Mouse (Mus musculus): Measurements from ENCODE around the gene Gprc5c.

Gene Gprc5c

GRCm38 (mm10) chr11:114850452-114851268 is at the start of gene Gprc5c:
Gene Gprc5c, plus strand, starts transcription at chr11:114851152.
- DNase-seq: peak; percentile 83 to 92

- DNase-seq: no peak
Observed at GRCm38 (mm10) chr11:114801906-114802305, 49.0 kb upstream of the Gprc5c start.

DNA sequence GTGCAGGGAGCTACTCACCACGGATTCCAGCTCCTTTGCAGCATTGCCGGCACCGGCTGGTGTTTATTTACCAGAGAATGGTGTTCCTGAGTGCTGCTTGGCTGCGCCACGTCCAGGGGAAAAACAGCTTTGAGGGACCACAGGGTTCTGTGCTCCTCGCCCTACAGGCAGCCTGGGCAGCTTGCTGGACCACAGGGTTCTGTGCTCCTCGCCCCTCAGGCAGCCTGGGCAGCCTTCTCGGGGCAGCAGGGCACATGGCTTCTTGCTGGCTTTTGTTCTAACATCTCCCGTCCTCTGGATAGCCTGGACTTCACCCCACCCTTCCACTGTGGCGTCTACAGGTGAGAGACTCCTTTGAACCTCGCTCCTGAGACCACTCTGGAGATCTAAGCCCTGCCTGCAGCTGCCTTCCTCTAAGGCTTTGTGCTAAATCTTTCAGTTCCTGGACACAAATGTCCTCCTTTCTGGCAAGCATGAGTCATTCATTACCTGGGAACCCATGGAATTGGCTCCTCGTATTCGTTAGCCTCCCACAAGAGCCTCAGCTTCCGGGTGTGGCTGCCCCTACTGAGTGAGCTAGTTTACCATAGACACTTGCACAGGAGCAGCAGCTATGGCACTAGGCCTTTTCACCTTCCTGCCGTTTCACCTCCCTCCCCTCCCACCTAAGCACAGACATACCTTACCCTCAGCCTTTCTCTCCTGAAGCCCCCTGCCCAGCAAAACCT is 48.2 kb upstream of the Gprc5c start:
- no peak for DNase-seq

- DNase-seq: no peak
Observed at GRCm38 (mm10) chr11:114803990-114804389, 47.0 kb upstream of the Gprc5c start.

DNA sequence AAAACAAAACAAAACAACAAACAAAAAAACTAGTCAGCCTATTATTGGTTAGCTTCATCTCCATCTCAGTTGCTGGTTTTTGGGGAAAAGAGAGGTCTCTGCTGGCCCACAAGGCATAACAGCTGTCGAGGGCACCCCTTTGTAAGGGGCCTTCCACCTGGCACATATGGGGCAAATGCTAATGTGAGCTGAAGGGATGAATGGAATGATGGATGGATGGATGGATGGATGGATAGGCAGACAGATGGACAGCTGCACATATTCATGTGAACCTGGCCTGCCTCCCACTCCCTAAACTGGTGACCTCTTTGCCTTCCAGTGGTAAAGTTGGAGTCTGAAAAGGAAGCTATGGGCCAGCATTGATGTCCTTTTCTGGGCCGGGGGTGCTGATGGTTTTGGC is 43.9 kb upstream of the Gprc5c start:
- DNase-seq: no peak

DNA sequence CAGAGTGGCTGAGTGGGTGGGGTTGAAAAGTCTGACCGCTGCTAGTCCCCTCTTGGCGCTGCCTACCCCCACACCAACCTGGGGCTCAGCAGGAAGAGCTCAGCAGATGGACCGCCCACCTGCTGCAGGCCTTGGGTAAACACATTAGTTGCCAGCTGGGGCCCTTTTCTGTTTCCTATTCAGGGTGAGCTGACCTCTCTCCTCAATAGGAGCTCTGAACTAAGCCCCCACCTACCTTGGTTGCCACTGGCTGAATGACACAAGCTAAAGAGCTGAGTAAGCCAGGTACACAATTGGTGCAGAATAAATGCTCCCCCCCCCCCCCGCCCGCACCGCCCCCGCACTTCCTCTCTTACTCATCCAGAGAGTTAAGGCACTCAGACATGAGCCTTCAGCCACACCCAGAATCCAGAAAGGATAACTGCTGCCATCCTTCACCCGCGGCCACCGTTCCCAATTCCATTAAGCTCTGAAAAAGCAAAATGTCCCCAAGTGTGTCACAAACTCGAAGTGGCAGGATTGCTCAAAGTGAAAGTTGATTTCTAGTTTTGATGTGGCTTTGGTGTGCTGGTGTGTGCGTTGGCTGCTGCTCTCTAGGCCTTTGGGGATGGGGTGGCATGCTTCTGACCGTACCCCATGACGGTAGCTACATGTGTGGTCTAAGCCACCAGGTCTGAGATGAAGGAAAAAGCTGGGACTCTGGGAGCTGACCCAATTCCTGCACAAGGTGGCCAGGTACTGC is 43.1 kb upstream of the Gprc5c start:
- DNase-seq: no peak

- no peak for DNase-seq
Observed at GRCm38 (mm10) chr11:114809371-114809770, 41.6 kb upstream of the Gprc5c start.

GRCm38 (mm10) chr11:114810344-114810743 is 40.6 kb upstream of the Gprc5c start:
- DNase-seq: no peak

- DNase-seq: peak; percentile 90 to 98
Observed at GRCm38 (mm10) chr11:114812731-114813240, 38.2 kb upstream of the Gprc5c start.

DNA sequence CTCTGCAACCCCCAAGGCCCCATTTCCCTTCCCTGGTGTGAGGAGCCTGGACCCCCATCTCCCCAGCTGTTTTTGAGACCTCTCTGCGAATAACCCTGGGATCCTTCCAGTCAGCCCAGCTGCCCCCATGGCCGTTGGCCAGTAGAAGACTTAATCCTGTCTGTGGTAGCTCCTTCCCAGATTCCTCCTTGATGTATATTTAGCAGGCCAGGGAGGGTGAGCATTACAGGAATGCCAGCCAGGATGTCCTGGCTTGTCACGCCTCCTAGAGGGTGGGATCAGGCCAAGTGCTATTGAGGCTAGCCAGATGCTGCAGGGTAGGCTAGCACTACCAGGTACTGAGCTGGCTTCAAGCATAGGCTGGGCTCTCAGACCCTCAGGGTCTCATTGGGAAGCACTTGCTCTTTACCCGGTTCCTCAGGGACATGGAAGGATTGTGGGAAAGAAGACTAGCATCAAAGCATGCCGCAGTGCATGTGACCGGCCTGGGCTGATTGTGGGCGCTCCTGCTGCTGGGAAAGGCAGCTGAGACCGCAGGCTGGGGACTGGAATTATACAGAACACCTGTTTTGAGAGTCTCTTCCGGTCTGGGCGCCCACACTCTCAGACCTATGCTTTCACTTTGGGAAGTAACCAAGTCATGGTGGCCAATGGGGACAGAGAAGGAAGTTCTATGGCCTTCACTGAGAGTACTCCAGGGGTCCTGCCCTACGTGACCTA is 35.9 kb upstream of the Gprc5c start:
- DNase-seq: no peak

DNA sequence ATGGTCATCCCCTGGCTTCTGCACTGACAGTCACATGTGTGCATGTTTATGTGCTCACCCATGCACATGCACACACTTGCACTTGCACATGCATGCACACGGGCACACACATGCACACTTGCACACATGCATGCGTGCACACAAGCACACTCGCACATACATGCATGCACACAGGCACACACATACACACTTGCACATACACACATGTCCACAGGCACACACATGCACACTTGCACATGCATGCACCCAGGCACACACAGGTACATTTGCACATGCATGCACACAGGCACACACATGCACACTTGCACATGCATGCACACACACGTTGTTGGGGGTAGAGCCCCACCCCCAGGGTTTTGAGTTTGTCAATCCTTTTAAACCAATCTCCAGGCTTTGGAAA is 34.0 kb upstream of the Gprc5c start:
- no peak for DNase-seq

DNA sequence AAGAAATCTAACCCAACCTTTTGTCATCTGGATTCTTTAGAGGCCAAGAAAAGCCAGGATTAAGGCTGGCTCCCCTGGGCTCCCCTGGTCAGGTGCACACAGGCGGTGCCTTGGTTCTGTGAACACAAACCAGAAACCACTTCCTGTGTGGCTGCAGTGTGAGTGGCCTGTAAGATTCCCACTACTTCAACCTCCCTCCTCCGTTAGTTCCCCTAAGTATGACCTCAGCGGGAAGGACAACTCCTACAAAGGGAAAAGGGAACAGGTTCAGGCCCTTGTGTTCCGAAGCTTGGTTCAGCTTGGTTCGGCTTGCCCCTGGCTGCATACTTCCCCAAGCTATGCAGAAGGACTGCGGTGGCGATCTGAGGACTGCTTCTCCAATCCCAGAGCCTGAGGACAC is 32.8 kb upstream of the Gprc5c start:
- DNase-seq: no peak

GRCm38 (mm10) chr11:114819110-114819509 is 31.8 kb upstream of the Gprc5c start:
- DNase-seq: no peak

DNA sequence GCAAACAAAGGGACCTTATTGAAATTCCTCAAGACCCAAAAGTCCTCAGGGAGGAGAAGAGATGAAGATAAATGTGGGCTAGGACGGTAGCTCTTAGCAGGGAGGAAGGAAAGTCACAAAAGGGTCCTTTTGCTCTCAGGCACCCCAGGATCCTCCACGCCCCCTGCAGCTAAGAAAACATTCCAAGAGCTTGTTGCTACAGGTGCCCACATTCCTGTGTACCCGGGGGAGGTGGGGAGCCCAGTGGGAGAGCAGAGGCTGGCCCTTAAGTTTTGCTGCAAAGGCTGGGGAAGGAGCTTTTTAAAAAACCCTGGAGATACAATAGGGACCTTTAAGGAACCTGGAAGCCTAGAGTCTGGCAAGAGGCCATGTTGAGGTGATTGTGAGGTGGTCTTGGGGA is 30.5 kb upstream of the Gprc5c start:
- DNase-seq: no peak

DNA sequence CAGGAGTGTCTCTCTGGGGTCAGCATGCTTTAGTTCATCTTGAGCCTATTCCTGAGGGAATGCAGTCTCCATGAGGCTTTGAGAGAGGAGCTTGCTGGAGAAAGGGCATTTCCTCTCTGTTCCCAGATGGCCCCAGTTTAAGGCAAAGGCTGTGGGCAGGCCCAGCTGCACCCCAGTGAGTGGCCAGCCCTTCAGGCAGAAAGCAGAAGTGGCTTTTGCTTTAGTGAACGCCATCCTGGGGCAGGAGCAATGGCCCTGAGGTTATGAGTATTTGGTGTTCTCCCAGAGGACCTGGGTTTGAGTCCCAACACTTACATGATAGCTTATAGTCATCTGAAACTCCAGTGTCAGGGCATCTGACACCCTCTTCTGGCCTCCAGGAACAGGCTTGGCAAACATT is 29.6 kb upstream of the Gprc5c start:
- no peak for DNase-seq

DNA sequence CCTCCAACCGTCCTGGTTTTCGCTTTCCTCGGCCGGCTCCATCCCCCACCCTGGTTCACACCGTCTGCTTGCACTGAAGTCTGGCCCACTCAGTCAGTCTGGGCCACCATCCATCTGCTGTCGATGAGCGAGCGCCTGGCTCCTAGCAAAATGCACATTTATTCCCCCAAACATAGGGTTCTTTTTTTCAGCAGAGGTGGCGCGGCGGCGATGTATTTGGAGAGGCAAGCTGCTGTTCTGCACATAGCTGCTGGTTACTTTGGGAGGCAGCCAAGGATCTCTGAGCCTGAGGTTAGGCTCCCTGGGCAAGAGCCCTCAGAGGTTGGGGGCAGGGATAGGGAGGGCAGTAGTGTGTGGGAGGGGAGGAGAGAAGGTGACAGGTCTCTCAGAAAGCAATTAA is 28.2 kb upstream of the Gprc5c start:
- peak; percentile 84 to 89 for DNase-seq

- no peak for DNase-seq
Observed at GRCm38 (mm10) chr11:114823199-114823725, 27.7 kb upstream of the Gprc5c start.

DNA sequence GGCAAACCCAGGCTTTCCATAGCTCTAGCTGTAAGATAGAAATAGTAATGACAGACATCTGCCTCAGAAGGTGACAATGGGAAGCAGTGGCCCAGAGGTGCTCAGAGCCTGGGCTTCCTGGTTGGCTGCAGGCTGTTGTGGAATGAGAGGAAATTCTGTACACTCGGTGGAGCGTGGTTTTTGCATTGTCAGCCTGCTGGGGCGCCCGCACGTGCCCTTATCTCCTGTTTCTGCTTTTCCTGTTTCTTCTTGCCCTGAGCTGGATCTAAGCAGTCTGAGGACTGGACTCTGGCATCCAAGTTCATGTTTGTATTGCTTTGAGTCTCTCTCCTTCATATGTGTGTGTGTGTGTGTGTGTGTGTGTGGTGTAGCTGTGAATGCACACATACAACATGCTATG is 24.3 kb upstream of the Gprc5c start:
- DNase-seq: peak; percentile 80 to 88

GRCm38 (mm10) chr11:114829499-114830432 is 21.2 kb upstream of the Gprc5c start:
- DNase-seq: peak; percentile 87 to 90

- peak; percentile 70 to 75 for DNase-seq
Observed at GRCm38 (mm10) chr11:114830433-114830773, 20.5 kb upstream of the Gprc5c start.

- no peak for DNase-seq
Observed at GRCm38 (mm10) chr11:114833166-114833565, 17.8 kb upstream of the Gprc5c start.

Measured in kidney, postnatal 36 days (tissue).